Mouse (Mus musculus) bone marrow, adult 2 months (tissue): ENCODE measurements at regions not wholly inside any gene's neighbourhood (a gene's known extent, or its start where the extent isn't known, plus 50 kb on each side); places are given as distances from the start of the nearest gene placed in this dataset.

Source experiments
- CTCF ChIP-seq: fragments of 200-500 bp; IDR thresholded peaks from 2 replicates; pipeline ENCODE4 v1.5.1; 2011; ENCODE audit warnings: low read length, control low read depth; ENCODE audit not compliant: control insufficient read depth, insufficient read depth
- POLR2A ChIP-seq: fragments of 200-500 bp; IDR thresholded peaks from 2 replicates; pipeline ENCODE4 v1.6.1; 2011; ENCODE audit warnings: low read depth, mild to moderate bottlenecking, control low read depth, low read length, borderline replicate concordance; ENCODE audit not compliant: control insufficient read depth

- TF ChIP-seq CTCF (no peak), POLR2A (no peak)
Observed at GRCm38 (mm10) chr1:23656718-23657117, 104.8 kb upstream of the B3gat2 start.
